Mouse (Mus musculus) midbrain, embryonic 16.5 days (tissue): ENCODE measurements around the gene Hdgfl3. TPM values are rescaled to one million over a fixed set of nuclear protein-coding genes. Genes with fewer than 3 reads are reported as not detected.

Experiments
- ATAC-seq: fragments of 200-750 bp; cut with Nextera tagmentation; 2 replicates; pipeline ENCODE4 v1.8.0; 2017; ENCODE audit warnings: moderate TSS enrichment
- H3K27ac ChIP-seq: fragments of 300-500 bp; sonication (generic); 2 replicates; pipeline ENCODE4 v1.5.1; 2014; ENCODE audit warnings: mild to moderate bottlenecking, low read length, mixed read lengths
- H3K27me3 ChIP-seq: fragments of 300-500 bp; sonication (generic); 2 replicates; pipeline ENCODE4 v1.6.1; 2014; ENCODE audit warnings: low read depth, low read length, mixed read lengths; ENCODE audit not compliant: control insufficient read depth, insufficient read depth
- H3K36me3 ChIP-seq: fragments of 300-500 bp; sonication (generic); 2 replicates; pipeline ENCODE4 v1.6.1; 2014; ENCODE audit warnings: mild to moderate bottlenecking, low read length, moderate library complexity, mixed read lengths; ENCODE audit not compliant: control insufficient read depth, insufficient read depth
- H3K4me1 ChIP-seq: fragments of 300-500 bp; sonication (generic); 2 replicates; pipeline ENCODE4 v1.6.1; 2014; ENCODE audit warnings: mild to moderate bottlenecking, low read length, mixed read lengths; ENCODE audit not compliant: control insufficient read depth, insufficient read depth
- H3K4me2 ChIP-seq: fragments of 300-500 bp; sonication (generic); 2 replicates; pipeline ENCODE4 v1.6.1; 2014; ENCODE audit warnings: mild to moderate bottlenecking, low read length, mixed read lengths
- H3K4me3 ChIP-seq: fragments of 300-500 bp; sonication (generic); 2 replicates; pipeline ENCODE4 v1.5.1; 2014; ENCODE audit warnings: low read depth, mild to moderate bottlenecking, low read length, moderate library complexity, mixed read lengths
- H3K9ac ChIP-seq: fragments of 300-500 bp; sonication (generic); 2 replicates; pipeline ENCODE4 v1.6.1; 2014; ENCODE audit warnings: low read depth, low read length, mixed read lengths
- H3K9me3 ChIP-seq: fragments of 300-500 bp; sonication (generic); replicated peaks from 2 replicates; pipeline ENCODE4 v1.6.1; 2014; ENCODE audit warnings: mild to moderate bottlenecking, low read length, mixed read lengths; ENCODE audit not compliant: control insufficient read depth, poor library complexity, severe bottlenecking
- WGBS: fragments of 180-500 bp; shearing (Covaris S2); extraction: QIAGEN DNeasy Blood & Tissue Kit; methylation state at CpG from one replicate; pipeline ENCODE4 v1.1.7; 2014; 5-methylcytosine and 5-hydroxymethylcytosine counted together
- polyA plus RNA-seq: library from polyadenylated mRNA; unstranded; fragments of >200 nt; fragmentation: Nextera tagmentation; extraction: Ambion mirVana; gene quantifications from 2 replicates; pipeline ENCODE4 v1.2.1, GENCODE M21; 2015

Gene Hdgfl3
- polyA plus RNA-seq, 1 experiment from 2014 or later, result 63.5 TPM

DNA sequence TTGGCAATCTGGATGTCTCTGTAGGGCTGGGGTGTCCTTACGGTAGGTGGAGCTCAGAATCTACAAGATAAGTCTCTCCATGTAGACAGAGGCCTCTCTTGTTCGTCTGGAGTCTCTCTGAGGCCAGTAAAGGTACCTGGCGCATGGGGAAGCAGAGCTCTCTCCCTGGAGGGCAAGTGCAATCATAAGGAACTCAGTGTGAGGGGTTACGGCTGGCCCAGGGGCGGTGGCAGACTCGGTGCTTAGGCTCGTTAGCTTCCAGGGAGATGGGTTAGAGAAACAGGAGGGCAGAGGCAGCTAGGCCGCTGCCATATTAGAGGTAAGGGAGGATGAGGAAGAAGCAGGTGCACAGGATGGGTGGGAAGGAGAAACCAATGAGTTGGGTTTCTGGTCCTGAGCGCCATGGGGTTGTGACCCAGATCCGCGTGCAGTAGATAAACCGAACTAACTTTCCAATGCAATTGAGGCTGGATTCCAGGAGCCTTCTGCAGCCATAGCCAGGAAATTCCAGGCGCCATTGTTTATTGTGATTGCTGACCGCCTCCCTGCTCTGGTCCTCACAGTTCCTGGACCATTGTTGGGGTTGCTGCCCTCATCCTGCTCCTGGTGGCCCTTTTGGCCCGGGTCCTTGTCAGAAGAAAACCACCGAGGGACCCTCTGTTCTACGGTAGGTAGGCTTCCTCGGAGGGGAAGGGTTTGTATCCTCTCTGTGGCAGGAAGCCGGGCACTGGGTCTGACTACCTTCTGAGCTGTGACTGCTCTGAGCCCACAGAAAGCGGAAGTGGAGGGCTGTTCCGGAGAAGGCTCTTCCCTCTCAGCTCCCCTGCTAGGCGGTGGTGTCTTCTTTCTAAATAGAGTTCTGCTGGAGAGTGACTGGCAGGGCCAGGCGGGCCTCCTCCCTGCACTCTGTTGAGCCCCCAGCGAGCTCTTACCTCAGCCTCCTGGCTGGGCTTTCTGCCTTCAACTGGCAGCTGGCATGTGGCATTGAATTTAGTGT is 71.4 kb downstream of the Hdgfl3 start:
- Histone ChIP-seq H3K4me1 (peaks cover 14% of the 10 kb centered on the region), H3K27me3 (no peaks in the 10 kb centered on the region; the same call in 1 of the 2 replicates), H3K36me3 (no peaks in the 10 kb centered on the region), H3K9me3 (no peaks in the 10 kb centered on the region), H3K27ac (no peak overlapping the region), H3K4me2 (no peak overlapping the region), H3K9ac (no peak overlapping the region), H3K4me3 (no peak overlapping the region)
- WGBS, result 77% methylated on average over 24 of the region's 24 CpGs
- no peak for ATAC-seq

DNA sequence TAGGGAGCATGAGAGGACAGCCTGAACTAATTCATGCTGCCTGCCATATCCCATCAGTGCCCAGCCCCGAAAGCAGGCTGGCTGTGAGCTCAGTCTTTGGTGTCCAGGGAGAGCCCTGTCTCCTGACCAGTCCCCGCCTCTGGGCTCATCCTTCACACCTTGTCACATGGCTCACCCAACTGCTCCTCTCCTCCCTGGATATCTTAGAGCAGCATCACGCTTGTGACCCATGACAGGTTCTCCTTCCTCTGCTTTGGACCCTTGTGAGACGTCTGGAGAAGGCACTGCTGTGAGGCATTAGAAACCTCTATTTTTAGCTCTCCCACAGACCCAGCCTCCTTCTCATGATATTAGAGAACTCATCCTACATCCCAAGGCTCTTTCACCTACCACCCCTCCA is 72.4 kb downstream of the Hdgfl3 start:
- Histone ChIP-seq H3K9ac (no peak overlapping the region), H3K36me3 (no peaks in the 10 kb centered on the region), H3K4me1 (peaks cover 15% of the 10 kb centered on the region), H3K27me3 (no peaks in the 10 kb centered on the region; the same call in 1 of the 2 replicates), H3K9me3 (no peaks in the 10 kb centered on the region), H3K4me2 (no peak overlapping the region), H3K27ac (no peak overlapping the region), H3K4me3 (no peak overlapping the region)
- 73% methylated on average over 4 of the region's 4 CpGs for WGBS
- no peak for ATAC-seq

DNA sequence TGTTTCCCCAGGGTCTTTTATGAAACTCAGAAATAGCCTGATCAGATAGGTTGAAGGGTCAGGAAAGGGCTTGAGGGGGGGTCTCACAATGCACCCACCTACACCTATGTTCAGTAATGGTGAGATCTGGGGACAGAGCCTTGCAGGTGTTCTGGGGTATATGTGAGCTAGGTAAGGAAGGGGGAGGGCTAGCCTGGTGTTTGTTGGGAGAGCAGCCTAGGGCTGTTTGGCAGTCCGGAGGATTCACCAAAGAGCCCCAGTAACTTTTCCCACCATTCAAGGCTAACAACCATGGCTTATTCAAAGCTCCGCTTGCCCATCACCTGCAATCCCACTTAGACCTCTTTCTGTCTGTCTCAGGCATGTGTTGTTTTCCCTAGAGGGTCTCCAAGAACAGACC is 72.8 kb downstream of the Hdgfl3 start:
- no peaks in the 10 kb centered on the region for H3K9me3 ChIP-seq
- no peaks in the 10 kb centered on the region for H3K36me3 ChIP-seq
- H3K27ac ChIP-seq, result no peak overlapping the region
- H3K9ac ChIP-seq, result no peak overlapping the region
- ATAC-seq, result no peak
- WGBS, result 87% methylated on average over 2 of the region's 2 CpGs
- H3K4me3 ChIP-seq, result no peak overlapping the region
- H3K27me3 ChIP-seq, result no peaks in the 10 kb centered on the region; the same call in 1 of the 2 replicates
- H3K4me2 ChIP-seq, result no peak overlapping the region
- H3K4me1 ChIP-seq, result peaks cover 15% of the 10 kb centered on the region

DNA sequence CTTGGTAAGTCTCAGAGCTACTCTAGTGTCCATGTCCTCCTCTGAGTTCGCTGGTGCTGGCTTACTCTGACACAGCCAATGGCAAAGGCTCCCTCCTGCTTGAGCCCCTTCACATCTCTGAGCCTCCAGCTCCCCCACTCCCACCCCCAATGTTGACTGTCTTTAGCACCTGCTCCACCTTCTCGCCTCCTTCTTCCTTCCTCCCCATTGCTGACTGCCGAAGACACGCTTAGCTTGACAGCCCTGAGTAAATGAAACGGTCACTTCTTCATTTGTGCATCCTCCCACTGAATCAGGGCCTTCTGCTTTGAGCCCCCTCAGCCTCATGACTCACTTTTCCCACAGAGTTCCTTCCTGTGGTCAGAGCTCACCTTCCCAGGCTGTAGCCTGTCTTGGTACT is 73.3 kb downstream of the Hdgfl3 start:
- Histone ChIP-seq H3K4me2 (no peak overlapping the region), H3K36me3 (no peaks in the 10 kb centered on the region), H3K4me1 (peaks cover 15% of the 10 kb centered on the region), H3K9me3 (no peaks in the 10 kb centered on the region), H3K9ac (no peak overlapping the region), H3K27ac (no peak overlapping the region), H3K27me3 (no peaks in the 10 kb centered on the region; the same call in 1 of the 2 replicates), H3K4me3 (no peak overlapping the region)
- 74% methylated on average over 5 of the region's 5 CpGs for WGBS
- no peak for ATAC-seq

DNA sequence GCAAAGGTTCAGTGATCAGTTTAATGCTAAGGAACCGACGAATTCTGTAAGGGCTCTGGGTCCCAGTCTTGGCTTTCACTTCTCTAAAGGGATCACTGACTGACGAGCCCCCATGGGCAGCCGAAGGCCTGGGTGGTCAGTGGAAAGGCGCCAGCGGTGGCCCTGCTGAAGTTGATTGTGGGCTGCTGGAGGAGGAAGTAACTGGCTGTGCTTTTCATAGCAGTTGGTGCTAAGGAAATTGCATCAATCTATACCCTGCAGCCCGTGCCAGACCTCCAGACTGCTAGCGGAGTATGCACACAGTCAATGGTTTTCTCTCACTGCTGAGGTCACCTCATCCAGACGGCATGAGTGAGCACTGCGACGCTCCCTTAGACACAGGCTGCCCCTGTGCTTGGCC is 74.2 kb downstream of the Hdgfl3 start:
- H3K4me3 ChIP-seq, result no peak overlapping the region
- no peak overlapping the region for H3K9ac ChIP-seq
- no peaks in the 10 kb centered on the region for H3K9me3 ChIP-seq
- H3K27me3 ChIP-seq, result no peaks in the 10 kb centered on the region; the same call in 1 of the 2 replicates
- peak overlapping the region; percentile 89 for H3K4me2 ChIP-seq
- no peaks in the 10 kb centered on the region for H3K36me3 ChIP-seq
- peaks cover 15% of the 10 kb centered on the region for H3K4me1 ChIP-seq
- no peak for ATAC-seq
- no peak overlapping the region for H3K27ac ChIP-seq
- 53% methylated on average over 11 of the region's 11 CpGs for WGBS

DNA sequence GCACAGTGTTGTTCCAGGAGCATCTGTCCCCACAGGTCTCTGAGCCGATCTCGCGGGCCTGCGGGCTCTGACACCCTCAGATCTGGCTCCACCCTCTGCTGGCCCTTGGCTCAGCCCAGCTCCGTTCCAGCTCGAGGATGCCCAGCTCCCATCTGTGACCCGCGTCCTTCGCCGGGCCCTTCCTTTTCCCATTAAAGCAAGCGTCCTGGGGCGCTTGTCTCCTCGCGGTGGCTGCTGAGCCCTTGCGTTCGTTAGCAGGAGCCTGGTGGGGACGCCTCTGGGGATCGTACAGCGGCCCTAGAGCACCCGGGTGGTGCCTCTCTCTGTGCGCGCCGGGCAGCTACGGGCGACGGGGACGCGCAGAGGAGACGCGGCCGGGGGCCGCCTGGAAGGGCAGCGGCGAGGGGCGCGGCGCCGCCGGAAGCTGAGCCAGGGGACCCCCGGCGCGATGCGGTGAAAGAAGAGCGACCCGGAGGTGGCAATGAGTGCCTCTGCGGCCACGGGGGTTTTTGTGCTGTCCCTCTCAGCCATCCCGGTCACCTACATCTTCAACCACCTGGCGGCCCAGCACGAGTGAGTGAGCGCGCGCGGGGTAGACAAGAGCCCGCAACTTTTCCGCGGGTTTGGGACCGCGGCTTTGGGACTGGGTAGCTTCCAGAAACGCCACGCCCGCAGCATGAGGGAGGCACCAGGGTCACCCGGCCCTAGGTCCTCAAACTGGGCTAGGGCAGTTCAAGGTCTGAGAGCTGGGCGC is 75.1 kb downstream of the Hdgfl3 start, which contains the start of gene Tm6sf1:
Tm6sf1 (plus strand) TSS at position 34 of the 754 bp plus-strand sequence.
- Histone ChIP-seq H3K9me3 (no peaks in the 10 kb centered on the region), H3K4me3 (peak within 1 kb of the TSS; percentile 58), H3K27ac (no peak within 1 kb of the TSS), H3K36me3 (no peaks in the 10 kb centered on the region), H3K4me1 (peaks cover 15% of the 10 kb centered on the region), H3K27me3 (no peaks in the 10 kb centered on the region; the same call in 1 of the 2 replicates), H3K9ac (peak within 1 kb of the TSS; percentile 80), H3K4me2 (peak within 1 kb of the TSS; percentile 89)
- under 1% methylated on average over 63 of the region's 64 CpGs for WGBS
- peak; percentile 73 for ATAC-seq

DNA sequence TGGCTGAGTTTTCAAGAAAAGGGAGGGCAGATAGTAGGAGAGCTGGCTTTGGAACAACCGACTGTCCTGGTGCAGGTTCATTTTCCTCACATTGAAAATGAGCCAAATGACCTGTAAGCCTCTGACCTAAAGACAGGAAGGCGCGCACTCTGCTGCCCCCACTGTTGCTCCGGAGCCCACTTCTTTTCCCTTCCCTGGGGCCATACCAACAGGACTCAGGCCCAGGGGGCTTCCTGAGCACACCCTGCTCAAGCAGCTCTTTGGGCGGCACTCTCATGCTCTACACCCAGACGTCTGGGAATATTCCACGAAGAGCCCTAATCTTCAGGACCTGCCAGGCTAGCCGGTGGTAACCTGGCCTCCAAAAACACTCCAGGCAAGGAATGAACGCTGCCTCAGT is 76.0 kb downstream of the Hdgfl3 start:
- peak overlapping the region; percentile 89 for H3K4me2 ChIP-seq
- H3K9me3 ChIP-seq, result no peaks in the 10 kb centered on the region
- peak overlapping the region; percentile 80; the same call in 1 of the 2 replicates for H3K9ac ChIP-seq
- H3K4me3 ChIP-seq, result no peak overlapping the region
- no peaks in the 10 kb centered on the region for H3K36me3 ChIP-seq
- H3K27ac ChIP-seq, result no peak overlapping the region
- ATAC-seq, result no peak; the same call in 1 of the 2 replicates
- peaks cover 15% of the 10 kb centered on the region for H3K4me1 ChIP-seq
- H3K27me3 ChIP-seq, result no peaks in the 10 kb centered on the region; the same call in 1 of the 2 replicates
- 9% methylated on average over 9 of the region's 9 CpGs for WGBS

DNA sequence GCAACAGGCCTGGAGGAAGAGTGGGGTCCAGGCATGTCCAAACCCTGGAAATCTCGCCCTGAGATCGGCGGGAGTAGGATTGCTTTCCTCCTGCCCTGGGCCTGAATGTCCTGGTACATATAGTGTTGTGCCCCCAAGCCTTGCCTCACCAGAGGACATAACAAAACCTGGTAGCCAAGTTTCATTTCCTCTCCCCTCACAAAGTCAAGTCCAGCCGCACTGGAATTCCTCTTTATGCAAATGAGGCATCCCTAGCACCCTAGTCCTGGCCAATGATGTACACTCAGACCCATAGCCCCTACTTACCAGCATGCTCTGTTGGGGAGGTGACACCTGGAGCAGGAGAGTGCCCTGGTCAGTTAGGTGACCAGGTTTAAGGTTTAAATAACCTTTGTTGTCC is 78.1 kb downstream of the Hdgfl3 start:
- Histone ChIP-seq H3K27me3 (no peaks in the 10 kb centered on the region; the same call in 1 of the 2 replicates), H3K9ac (no peak overlapping the region), H3K36me3 (no peaks in the 10 kb centered on the region), H3K4me2 (no peak overlapping the region), H3K9me3 (no peaks in the 10 kb centered on the region), H3K4me1 (peaks cover 15% of the 10 kb centered on the region), H3K4me3 (no peak overlapping the region), H3K27ac (no peak overlapping the region)
- WGBS, result 73% methylated on average over 4 of the region's 4 CpGs
- ATAC-seq, result no peak
